Mouse (Mus musculus) C2C12 (cell line): ENCODE data around the gene Ccnd1.

Experiments used
- CEBPB ChIP-seq: IDR thresholded peaks from one replicate; pipeline ENCODE4 v1.6.1; 2011; ENCODE audit warnings: low read depth, mild to moderate bottlenecking, control low read depth, moderate library complexity
- CTCF ChIP-seq: IDR thresholded peaks from one replicate; pipeline ENCODE4 v1.5.1; 2011; ENCODE audit not compliant: control insufficient read depth, insufficient read depth, insufficient read length
- FOSL1 ChIP-seq: IDR thresholded peaks from one replicate; pipeline ENCODE4 v1.8.0; 2011; ENCODE audit warnings: mild to moderate bottlenecking, low read length; ENCODE audit not compliant: poor library complexity, insufficient read depth, severe bottlenecking
- MAX ChIP-seq: IDR thresholded peaks from one replicate; pipeline ENCODE4 v1.6.1; 2011; ENCODE audit warnings: mild to moderate bottlenecking, control low read depth
- MYOG ChIP-seq: IDR thresholded peaks from one replicate; pipeline ENCODE4 v1.6.1; 2011; ENCODE audit not compliant: control insufficient read depth, insufficient read length; ENCODE audit errors: extremely low read depth
- USF1 ChIP-seq: IDR thresholded peaks from one replicate; pipeline ENCODE4 v1.6.1; 2011; ENCODE audit warnings: low read depth, mild to moderate bottlenecking, control low read depth, moderate library complexity

- TF ChIP-seq CTCF: no peak
- TF ChIP-seq USF1: no peak
- no peak for TF ChIP-seq CEBPB
- TF ChIP-seq MAX: no peak
- TF ChIP-seq MYOG: no peak
- no peak for TF ChIP-seq FOSL1
Measured at GRCm38 (mm10) chr7:144965893-144966292, 26.2 kb upstream of the Ccnd1 start.
